Mouse (Mus musculus): ENCODE results near the gene Epb41l1. TPM values are rescaled to one million over a fixed set of nuclear protein-coding genes. Genes with fewer than 3 reads are reported as not detected.
"Not testable (repeated sequence)": the region's sequence is repeated elsewhere in the genome, so short reads cannot be mapped to it uniquely, and the experiment has no call there.

Epb41l1 gene
- 3.7 and 4.9 TPM in 2 replicates for polyA plus RNA-seq (2012; rRNA removed)

- TF ChIP-seq POLR2A (IDR thresholded peaks at IDR 0.05; ENCODE audit: control insufficient read depth, extremely low read depth, insufficient read depth, low read length, poor library complexity) (no peak), CTCF (IDR thresholded peaks at IDR 0.05; ENCODE audit: borderline replicate concordance, control insufficient read depth, extremely low read depth, insufficient read depth, low read length, poor library complexity) (no peak)
- peak within 1 kb of the TSS; percentile 52 for H3K4me3 ChIP-seq (ENCODE audit: control insufficient read depth, insufficient read depth, low read length)
- H3K27ac ChIP-seq (ENCODE audit: control insufficient read depth, insufficient read depth, low read length): no peak within 1 kb of the TSS
- H3K27me3 ChIP-seq (ENCODE audit: control insufficient read depth, insufficient read depth, low read length): peaks cover 11% of the 10 kb centered on the region
- 2% methylated on average over 67 of the region's 76 CpGs for WGBS
- DNase-seq: peak; percentile 31
- peaks cover 14% of the 10 kb centered on the region for H3K4me1 ChIP-seq (replicated peaks; ENCODE audit: control insufficient read depth, insufficient read depth, low read length)
- H3K36me3 ChIP-seq (ENCODE audit: control insufficient read depth, insufficient read depth, low read length): no peaks in the 10 kb centered on the region
Observed at GRCm38 (mm10) chr2:156420694-156421380, at the start of gene Epb41l1. Gene Epb41l1 (plus strand): TSS chr2:156420909.

- 90% methylated on average over 7 of the region's 7 CpGs for WGBS
- H3K27ac ChIP-seq (ENCODE audit: control insufficient read depth, insufficient read depth, low read length): no peak overlapping the region
- H3K4me1 ChIP-seq (replicated peaks; ENCODE audit: control insufficient read depth, insufficient read depth, low read length): no peaks in the 10 kb centered on the region
- H3K27me3 ChIP-seq (ENCODE audit: control insufficient read depth, insufficient read depth, low read length): no peaks in the 10 kb centered on the region
- H3K36me3 ChIP-seq (ENCODE audit: control insufficient read depth, insufficient read depth, low read length): no peaks in the 10 kb centered on the region
- TF ChIP-seq POLR2A (IDR thresholded peaks at IDR 0.05; ENCODE audit: control insufficient read depth, extremely low read depth, insufficient read depth, low read length, poor library complexity) (no peak), CTCF (IDR thresholded peaks at IDR 0.05; ENCODE audit: borderline replicate concordance, control insufficient read depth, extremely low read depth, insufficient read depth, low read length, poor library complexity) (no peak)
- DNase-seq: no peak
- H3K4me3 ChIP-seq (ENCODE audit: control insufficient read depth, insufficient read depth, low read length): no peak overlapping the region
Observed at GRCm38 (mm10) chr2:156376956-156377355, 43.8 kb upstream of the Epb41l1 start.

GRCm38 (mm10) chr2:156379929-156380328 lies 40.8 kb upstream of the Epb41l1 start:
- H3K27ac ChIP-seq (ENCODE audit: control insufficient read depth, insufficient read depth, low read length): no peak overlapping the region
- TF ChIP-seq POLR2A (IDR thresholded peaks at IDR 0.05; ENCODE audit: control insufficient read depth, extremely low read depth, insufficient read depth, low read length, poor library complexity): no peak
- TF ChIP-seq CTCF (IDR thresholded peaks at IDR 0.05; ENCODE audit: borderline replicate concordance, control insufficient read depth, extremely low read depth, insufficient read depth, low read length, poor library complexity): no peak
- 97% methylated on average over 10 of the region's 10 CpGs for WGBS
- no peak overlapping the region for H3K4me3 ChIP-seq (ENCODE audit: control insufficient read depth, insufficient read depth, low read length)
- no peaks in the 10 kb centered on the region for H3K36me3 ChIP-seq (ENCODE audit: control insufficient read depth, insufficient read depth, low read length)
- H3K27me3 ChIP-seq (ENCODE audit: control insufficient read depth, insufficient read depth, low read length): no peaks in the 10 kb centered on the region
- no peak for DNase-seq
- no peaks in the 10 kb centered on the region for H3K4me1 ChIP-seq (replicated peaks; ENCODE audit: control insufficient read depth, insufficient read depth, low read length)

- Histone ChIP-seq H3K27ac (ENCODE audit: control insufficient read depth, insufficient read depth, low read length) (no peak overlapping the region), H3K4me1 (replicated peaks; ENCODE audit: control insufficient read depth, insufficient read depth, low read length) (no peaks in the 10 kb centered on the region), H3K27me3 (ENCODE audit: control insufficient read depth, insufficient read depth, low read length) (no peaks in the 10 kb centered on the region), H3K4me3 (ENCODE audit: control insufficient read depth, insufficient read depth, low read length) (no peak overlapping the region), H3K36me3 (ENCODE audit: control insufficient read depth, insufficient read depth, low read length) (no peaks in the 10 kb centered on the region)
- no peak for TF ChIP-seq POLR2A (IDR thresholded peaks at IDR 0.05; ENCODE audit: control insufficient read depth, extremely low read depth, insufficient read depth, low read length, poor library complexity)
- TF ChIP-seq CTCF (IDR thresholded peaks at IDR 0.05; ENCODE audit: borderline replicate concordance, control insufficient read depth, extremely low read depth, insufficient read depth, low read length, poor library complexity): no peak
- WGBS: 90% methylated on average over 4 of the region's 4 CpGs
- DNase-seq: no peak
Observed at GRCm38 (mm10) chr2:156381350-156381749, 39.4 kb upstream of the Epb41l1 start.

- peak; percentile 68 for DNase-seq
- 0% methylated on average over 5 of the region's 63 CpGs for WGBS
- H3K27ac ChIP-seq (ENCODE audit: control insufficient read depth, insufficient read depth, low read length); H3K4me1 ChIP-seq (replicated peaks; ENCODE audit: control insufficient read depth, insufficient read depth, low read length); H3K27me3 ChIP-seq (ENCODE audit: control insufficient read depth, insufficient read depth, low read length); H3K36me3 ChIP-seq (ENCODE audit: control insufficient read depth, insufficient read depth, low read length): not testable (repeated sequence)
- peak overlapping the region; percentile 25 for H3K4me3 ChIP-seq (ENCODE audit: control insufficient read depth, insufficient read depth, low read length)
Observed at GRCm38 (mm10) chr2:156392461-156393154, 28.1 kb upstream of the Epb41l1 start.

- Histone ChIP-seq H3K27ac (ENCODE audit: control insufficient read depth, insufficient read depth, low read length) (no peak overlapping the region), H3K4me3 (ENCODE audit: control insufficient read depth, insufficient read depth, low read length) (no peak overlapping the region), H3K36me3 (ENCODE audit: control insufficient read depth, insufficient read depth, low read length) (no peaks in the 10 kb centered on the region), H3K4me1 (replicated peaks; ENCODE audit: control insufficient read depth, insufficient read depth, low read length) (peaks cover 2% of the 10 kb centered on the region), H3K27me3 (ENCODE audit: control insufficient read depth, insufficient read depth, low read length) (no peaks in the 10 kb centered on the region)
- WGBS: 49% methylated on average over 5 of the region's 5 CpGs
- DNase-seq: no peak
- TF ChIP-seq POLR2A (IDR thresholded peaks at IDR 0.05; ENCODE audit: control insufficient read depth, extremely low read depth, insufficient read depth, low read length, poor library complexity) (no peak), CTCF (IDR thresholded peaks at IDR 0.05; ENCODE audit: borderline replicate concordance, control insufficient read depth, extremely low read depth, insufficient read depth, low read length, poor library complexity) (no peak)
Observed at GRCm38 (mm10) chr2:156393155-156393828, 27.4 kb upstream of the Epb41l1 start.
